Mouse (Mus musculus) cerebellum, postnatal 14 days (tissue): ENCODE data around the gene Snrnp40.
A peak's percentile ranks its signal among the peaks of the same experiment; 100 is the strongest.

ENCODE experiments used
- DNase-seq, 2 experiments: peaks; one replicate each; pipeline ENCODE4 v3.0.0; 2021; ENCODE audit warnings: mixed read lengths in 2 of 2

The Snrnp40 gene

DNA sequence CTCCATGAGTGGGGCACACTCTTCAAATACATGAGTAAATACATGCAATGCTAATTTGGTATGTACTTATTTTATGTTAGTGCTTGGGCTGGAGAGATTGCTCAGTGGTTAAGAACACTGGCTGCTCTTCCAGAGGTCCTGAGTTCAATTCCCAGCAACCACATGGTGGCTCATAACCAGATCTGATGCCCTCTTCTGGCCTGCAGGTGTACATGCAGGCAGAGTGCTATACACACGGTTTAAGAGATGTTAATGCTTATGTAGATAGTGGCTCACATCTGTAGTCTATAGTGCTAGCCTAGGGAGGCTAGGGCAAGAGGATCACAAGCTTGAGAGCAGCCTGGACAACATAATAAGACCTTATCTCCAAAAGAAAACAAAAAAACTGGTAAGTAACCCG lies 20.5 kb downstream of the Snrnp40 start:
- DNase-seq, result no peak

DNA sequence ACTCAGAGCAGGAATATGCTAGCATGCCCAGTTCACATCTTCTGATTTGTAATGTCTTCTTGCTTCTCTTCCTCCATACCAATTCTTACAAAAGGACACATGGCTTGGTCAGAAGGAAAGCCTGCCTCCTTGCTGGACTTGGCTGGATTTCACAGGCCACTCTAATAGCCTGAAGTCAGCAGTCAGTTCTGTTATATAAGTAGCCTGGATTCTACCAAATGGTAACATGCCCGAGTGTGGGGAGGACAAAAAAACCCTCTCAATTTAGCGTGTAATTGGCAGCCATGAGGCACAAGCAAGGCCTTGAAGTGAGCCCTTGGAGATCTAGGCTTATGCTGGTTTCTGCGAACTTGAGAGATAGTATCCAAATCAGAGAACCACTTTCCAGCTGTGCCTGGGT lies 27.3 kb downstream of the Snrnp40 start:
- DNase-seq, result peak; percentile 44 to 57

DNA sequence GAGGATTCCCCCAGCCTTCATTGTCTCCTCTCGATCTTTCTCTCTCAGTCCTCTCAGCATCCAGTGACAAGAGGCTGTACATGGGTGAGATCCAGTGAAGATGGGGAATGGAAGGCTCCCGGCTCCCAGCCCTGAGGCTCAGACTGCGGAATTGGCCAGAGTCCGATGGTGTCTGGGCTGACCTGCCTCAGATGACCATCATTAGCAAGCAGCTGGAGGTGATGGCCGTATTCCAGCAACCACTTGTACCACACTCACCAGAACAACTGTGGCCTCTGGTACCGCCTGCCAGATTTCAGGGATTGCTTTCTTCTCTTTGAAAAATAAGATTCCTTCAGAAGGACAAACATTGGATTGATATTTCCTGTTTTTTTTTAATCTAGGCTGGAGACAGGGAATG lies 29.6 kb downstream of the Snrnp40 start:
- DNase-seq, result peak; percentile 46 to 55

DNA sequence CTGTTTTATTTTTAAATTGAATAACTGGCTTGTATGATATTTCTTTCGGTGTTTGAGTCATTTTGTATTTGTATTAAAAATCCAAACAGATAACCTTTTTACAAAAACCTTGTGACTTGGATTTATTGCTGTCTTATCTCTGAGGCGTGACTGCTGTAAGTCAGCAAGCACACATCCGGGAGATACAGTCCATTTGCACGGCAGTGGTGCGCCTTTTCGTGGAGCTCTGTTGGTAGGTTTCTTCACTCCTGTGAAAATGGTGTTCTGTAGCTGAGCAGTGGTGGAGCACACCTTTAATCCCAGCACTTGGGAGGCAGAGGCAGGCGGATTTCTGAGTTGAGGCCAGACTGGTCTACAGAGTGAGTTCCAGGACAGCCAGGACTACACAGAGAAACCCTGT lies 30.0 kb downstream of the Snrnp40 start:
- no peak for DNase-seq

DNA sequence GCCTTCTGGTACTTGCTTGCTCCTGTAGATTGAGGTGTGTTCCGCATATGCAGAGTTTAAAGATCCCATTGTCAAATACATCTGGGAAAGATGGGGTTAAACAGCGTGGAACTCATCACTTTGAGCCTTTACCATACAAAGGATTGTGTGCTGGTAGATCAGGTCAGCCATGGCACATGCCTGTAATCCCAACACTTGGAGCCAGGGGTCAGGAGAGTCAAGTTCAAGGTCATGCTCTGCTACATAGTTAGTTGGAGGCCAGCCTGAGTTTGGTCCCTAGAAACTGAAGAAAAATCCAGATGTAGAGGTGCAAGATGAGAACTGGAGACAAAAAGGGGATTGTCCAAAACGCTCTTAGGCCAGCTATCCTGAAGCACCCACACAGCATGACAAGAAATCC lies 31.3 kb downstream of the Snrnp40 start:
- peak; percentile 36 to 46 for DNase-seq
